8 mouse cellular contexts compared by ENCODE assay signal in the genomic region with DNA sequence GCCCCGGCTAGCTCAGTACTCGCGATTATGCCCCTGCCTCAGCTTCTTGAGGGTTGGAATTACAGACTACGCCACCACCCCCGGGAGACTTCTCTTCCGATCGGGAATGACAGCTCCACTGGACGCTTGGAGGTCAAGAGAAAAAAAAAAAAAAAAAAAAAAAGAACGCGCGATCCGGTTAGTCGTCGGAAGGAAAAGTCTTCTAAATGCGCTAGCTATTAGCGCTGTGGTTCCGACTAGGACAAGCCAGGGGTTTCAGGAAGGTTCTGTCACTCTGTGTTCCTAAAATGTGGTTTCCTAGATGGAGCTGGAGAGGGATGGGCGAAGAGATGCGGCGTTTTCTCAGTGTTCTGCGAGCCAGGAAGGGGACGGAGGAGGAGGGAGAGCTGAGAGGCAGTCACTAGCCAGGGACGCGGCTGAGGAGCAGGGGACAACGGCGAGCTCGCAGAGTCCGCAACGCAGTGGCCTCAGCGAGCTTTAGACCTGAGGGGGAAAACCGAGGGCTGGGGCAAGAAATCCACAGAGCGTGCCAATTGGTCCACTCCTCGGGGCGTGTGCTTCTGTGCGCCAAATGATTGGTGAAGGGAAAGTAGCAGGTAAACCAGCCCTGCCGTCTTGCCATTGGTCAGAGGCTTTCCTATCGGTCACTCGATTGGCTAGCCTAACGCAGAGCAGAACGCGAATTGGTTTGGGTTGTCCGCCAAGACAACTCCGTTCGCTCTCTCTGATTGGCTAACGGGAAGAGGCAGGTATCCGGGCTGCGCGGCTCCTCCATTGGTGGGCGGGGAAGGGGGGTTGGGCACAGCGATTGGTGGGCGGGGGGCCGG. TPM values are rescaled to one million over a fixed set of nuclear protein-coding genes. Genes with fewer than 3 reads are reported as not detected.
DNase-seq lines count a peak whose midpoint lies in the region; ATAC-seq and TF ChIP-seq lines count a peak whose summit lies in the region.

A gene (plus strand): TSS at position 822 of the 827 bp plus-strand sequence.

- peak; percentile 44 for TF ChIP-seq POLR2A in ES-Bruce4 (IDR thresholded peaks at IDR 0.05; ENCODE audit: insufficient read depth, low read length)
- peak; percentile 54; the same call in 1 of the 2 replicates for TF ChIP-seq POLR2A in testis, adult 2 months (IDR thresholded peaks at IDR 0.05; ENCODE audit: control insufficient read depth, low read depth, low read length)

- H3K9me3 ChIP-seq in ES-Bruce4 (replicated peaks; ENCODE audit: control insufficient read depth, insufficient read depth, low read length, poor library complexity, severe bottlenecking): no peaks in the 10 kb centered on the region
- H3K9me3 ChIP-seq in forebrain, embryonic 12.5 days: no peaks in the 10 kb centered on the region
- H3K9me3 ChIP-seq in heart, postnatal 0 days (replicated peaks; ENCODE audit: control insufficient read depth, low read length): no peaks in the 10 kb centered on the region
- no peaks in the 10 kb centered on the region for H3K9me3 ChIP-seq in liver, embryonic 16.5 days (replicated peaks; ENCODE audit: control insufficient read depth, low read length)
- H3K9me3 ChIP-seq in neural tube, embryonic 13.5 days: no peaks in the 10 kb centered on the region

- peak within 1 kb of the TSS; percentile 79 for H3K4me3 ChIP-seq in ES-Bruce4 (ENCODE audit: low read depth, low read length)
- H3K4me3 ChIP-seq in forebrain, embryonic 12.5 days (replicated peaks): peak within 1 kb of the TSS; percentile 73
- H3K4me3 ChIP-seq in heart, postnatal 0 days (ENCODE audit: low read depth, low read length): peak within 1 kb of the TSS; percentile 97
- H3K4me3 ChIP-seq in liver, embryonic 16.5 days (ENCODE audit: low read depth, low read length): peak within 1 kb of the TSS; percentile 70
- H3K4me3 ChIP-seq in neural tube, embryonic 13.5 days: peak within 1 kb of the TSS; percentile 78
- peak within 1 kb of the TSS; percentile 90 for H3K4me3 ChIP-seq in testis, adult 2 months (ENCODE audit: control insufficient read depth, low read depth, low read length)

- no peaks in the 10 kb centered on the region for H3K4me1 ChIP-seq in ES-Bruce4 (ENCODE audit: control insufficient read depth, insufficient read depth, low read length)
- H3K4me1 ChIP-seq in forebrain, embryonic 12.5 days: peaks cover 18% of the 10 kb centered on the region
- peaks cover 16% of the 10 kb centered on the region; the same call in 1 of the 2 replicates for H3K4me1 ChIP-seq in heart, postnatal 0 days (ENCODE audit: control insufficient read depth, insufficient read depth)
- no peaks in the 10 kb centered on the region for H3K4me1 ChIP-seq in liver, embryonic 16.5 days (ENCODE audit: control insufficient read depth, low read depth, low read length)
- peaks cover 27% of the 10 kb centered on the region for H3K4me1 ChIP-seq in neural tube, embryonic 13.5 days (replicated peaks)
- H3K4me1 ChIP-seq in testis, adult 2 months (ENCODE audit: control insufficient read depth, insufficient read depth, low read length): peaks cover 7% of the 10 kb centered on the region

- TF ChIP-seq CTCF in ES-Bruce4 (IDR thresholded peaks at IDR 0.05; ENCODE audit: low read depth, low read length): no peak
- TF ChIP-seq CTCF in heart, postnatal 0 days (IDR thresholded peaks at IDR 0.05; ENCODE audit: low read depth): no peak
- no peak for TF ChIP-seq CTCF in testis, adult 2 months (IDR thresholded peaks at IDR 0.05; ENCODE audit: control insufficient read depth, insufficient read depth, insufficient replicate concordance, low read depth, low read length)

- WGBS in forebrain, embryonic 12.5 days: under 1% methylated on average over 52 of the region's 52 CpGs
- WGBS in heart, postnatal 0 days: under 1% methylated on average over 50 of the region's 52 CpGs
- WGBS in liver, embryonic 16.5 days (ENCODE audit: insufficient replicate concordance): under 1% methylated on average over 52 of the region's 52 CpGs
- WGBS in neural tube, embryonic 13.5 days: 1% methylated on average over 52 of the region's 52 CpGs

- TF ChIP-seq EP300 in ES-Bruce4 (IDR thresholded peaks at IDR 0.05; ENCODE audit: insufficient read depth, low read depth, low read length): no peak
- TF ChIP-seq EP300 in heart, postnatal 0 days (IDR thresholded peaks at IDR 0.05; ENCODE audit: low read depth): peak; percentile 100

- ATAC-seq in forebrain, embryonic 12.5 days (ENCODE audit: low FRiP score): peak; percentile 99
- peak; percentile 96 for ATAC-seq in heart, postnatal 0 days (ENCODE audit: insufficient read depth, low read depth)
- peak; percentile 88 for ATAC-seq in liver, embryonic 16.5 days (ENCODE audit: low read depth)
- peak; percentile 99 for ATAC-seq in neural tube, embryonic 13.5 days (ENCODE audit: low read depth)

- no peaks in the 10 kb centered on the region for H3K36me3 ChIP-seq in ES-Bruce4 (ENCODE audit: control insufficient read depth, insufficient read depth, low read length, poor library complexity, severe bottlenecking)
- no peaks in the 10 kb centered on the region for H3K36me3 ChIP-seq in forebrain, embryonic 12.5 days (replicated peaks)
- no peaks in the 10 kb centered on the region for H3K36me3 ChIP-seq in heart, postnatal 0 days (replicated peaks; ENCODE audit: control insufficient read depth, insufficient read depth, low read length)
- H3K36me3 ChIP-seq in liver, embryonic 16.5 days (ENCODE audit: control insufficient read depth, insufficient read depth): no peaks in the 10 kb centered on the region
- H3K36me3 ChIP-seq in neural tube, embryonic 13.5 days: no peaks in the 10 kb centered on the region
- no peaks in the 10 kb centered on the region for H3K36me3 ChIP-seq in testis, adult 2 months (ENCODE audit: control insufficient read depth, insufficient read depth, low read length)

- peak; percentile 75 for DNase-seq in c-Kit-positive CD71-positive TER-119-positive erythroid progenitor cells, embryonic 14.5 days (ENCODE audit: low spot score)
- peak; percentile 98 for DNase-seq in heart, postnatal 0 days (ENCODE audit: low spot score)
- DNase-seq in kidney, postnatal 4 days: peak; percentile 95 to 97

- H3K27me3 ChIP-seq in ES-Bruce4 (ENCODE audit: control insufficient read depth, insufficient read depth, low read length, poor library complexity, severe bottlenecking): no peaks in the 10 kb centered on the region
- peaks cover 57% of the 10 kb centered on the region for H3K27me3 ChIP-seq in forebrain, embryonic 12.5 days
- H3K27me3 ChIP-seq in heart, postnatal 0 days (ENCODE audit: control insufficient read depth, insufficient read depth, low read length): no peaks in the 10 kb centered on the region; the same call in 1 of the 2 replicates
- peaks cover 49% of the 10 kb centered on the region for H3K27me3 ChIP-seq in liver, embryonic 16.5 days (ENCODE audit: control insufficient read depth, insufficient read depth, low read depth, low read length)
- H3K27me3 ChIP-seq in neural tube, embryonic 13.5 days: peaks cover 80% of the 10 kb centered on the region
- no peaks in the 10 kb centered on the region for H3K27me3 ChIP-seq in testis, adult 2 months (ENCODE audit: control insufficient read depth, insufficient read depth, low read length)

- no peak within 1 kb of the TSS for H3K27ac ChIP-seq in ES-Bruce4 (ENCODE audit: insufficient read depth, low read length)
- peak within 1 kb of the TSS; percentile 76 for H3K27ac ChIP-seq in forebrain, embryonic 12.5 days
- H3K27ac ChIP-seq in heart, postnatal 0 days (ENCODE audit: low read depth): peak within 1 kb of the TSS; percentile 95
- peak within 1 kb of the TSS; percentile 73 for H3K27ac ChIP-seq in liver, embryonic 16.5 days (ENCODE audit: low read length)
- H3K27ac ChIP-seq in neural tube, embryonic 13.5 days (replicated peaks): peak within 1 kb of the TSS; percentile 86
- peak within 1 kb of the TSS; percentile 70 for H3K27ac ChIP-seq in testis, adult 2 months (ENCODE audit: control insufficient read depth, insufficient read depth, low read depth, low read length)

- H3K4me2 ChIP-seq in forebrain, embryonic 12.5 days: peak within 1 kb of the TSS; percentile 87
- peak within 1 kb of the TSS; percentile 92 for H3K4me2 ChIP-seq in heart, postnatal 0 days (ENCODE audit: low read depth, low read length)
- peak within 1 kb of the TSS; percentile 60 for H3K4me2 ChIP-seq in liver, embryonic 16.5 days (ENCODE audit: low read depth, low read length)
- H3K4me2 ChIP-seq in neural tube, embryonic 13.5 days: peak within 1 kb of the TSS; percentile 80

- H3K9ac ChIP-seq in ES-Bruce4 (ENCODE audit: low read depth, poor library complexity, severe bottlenecking): peak within 1 kb of the TSS; percentile 76
- peak within 1 kb of the TSS; percentile 65 for H3K9ac ChIP-seq in forebrain, embryonic 12.5 days
- peak within 1 kb of the TSS; percentile 76 for H3K9ac ChIP-seq in heart, postnatal 0 days (replicated peaks; ENCODE audit: low read depth, low read length)
- peak within 1 kb of the TSS; percentile 55 for H3K9ac ChIP-seq in liver, embryonic 16.5 days (ENCODE audit: low read depth, low read length)
- H3K9ac ChIP-seq in neural tube, embryonic 13.5 days: peak within 1 kb of the TSS; percentile 84

RNA-seq across cellular contexts. Expression of the gene that starts here (rescaled TPM):
- polyA plus RNA-seq in ES-Bruce4 (2011; ENCODE audit: insufficient read depth, insufficient read length, low read depth, missing spikeins): 13.3 and 13.8 TPM in 2 replicates
- 9.9 and 11.3 TPM in 2 replicates for polyA plus RNA-seq in forebrain, embryonic 12.5 days (2016; fragmentation: Nextera tagmentation; extraction: Ambion mirVana)
- 8.0 and 9.3 TPM in 2 replicates for total RNA-seq in heart, postnatal 0 days (2014; rRNA removed; ENCODE audit: low replicate concordance)
- polyA plus RNA-seq in heart, postnatal 0 days (2015; fragmentation: Nextera tagmentation; extraction: Ambion mirVana): 3.7 and 4.6 TPM in 2 replicates
- 8.4 and 9.7 TPM in 2 replicates for polyA plus RNA-seq in liver, embryonic 16.5 days (2015; fragmentation: Nextera tagmentation; extraction: Ambion mirVana)
- polyA plus RNA-seq in neural tube, embryonic 13.5 days (2015; fragmentation: Nextera tagmentation; extraction: Ambion mirVana): 9.8 and 10.1 TPM in 2 replicates
- polyA plus RNA-seq in testis, adult 2 months (2012; rRNA removed): 2.9 and 3.2 TPM in 2 replicates
